Mouse (Mus musculus) erythroblast, embryonic 14.5 days (primary cell): ENCODE results near the gene Dok1. TPM values are rescaled to one million over a fixed set of nuclear protein-coding genes. Genes with fewer than 3 reads are reported as not detected.

Experiments
- H3K27me3 ChIP-seq: 2 replicates; pipeline ENCODE4 v1.6.1; 2012; ENCODE audit warnings: inconsistent platforms; ENCODE audit not compliant: control insufficient read depth
- H3K36me3 ChIP-seq: 2 replicates; pipeline ENCODE4 v1.6.1; 2012; ENCODE audit warnings: mild to moderate bottlenecking, inconsistent platforms; ENCODE audit not compliant: control insufficient read depth
- H3K4me1 ChIP-seq: 2 replicates; pipeline ENCODE4 v1.6.1; 2012; ENCODE audit warnings: inconsistent platforms; ENCODE audit not compliant: control insufficient read depth
- H3K4me3 ChIP-seq: replicated peaks from 2 replicates; pipeline ENCODE3; 2012; ENCODE audit warnings: moderate library complexity, mild to moderate bottlenecking, inconsistent platforms
- H3K9me3 ChIP-seq: 2 replicates; pipeline ENCODE4 v1.6.1; 2012; ENCODE audit warnings: low read length, inconsistent platforms, mixed read lengths; ENCODE audit not compliant: control insufficient read depth
- GATA1 ChIP-seq: IDR thresholded peaks from 2 replicates; pipeline ENCODE4 v1.6.1; 2012; ENCODE audit warnings: low read length, inconsistent platforms, mixed read lengths
- TAL1 ChIP-seq: IDR thresholded peaks from 3 replicates; pipeline ENCODE4 v1.6.1; 2012; ENCODE audit warnings: low read length, inconsistent platforms, mixed read lengths
- polyA plus RNA-seq: library from polyadenylated mRNA; stranded (reverse); fragments of >175 nt; gene quantifications from 2 replicates; pipeline ENCODE4 v1.2.3, GENCODE M21; 2012

Gene Dok1
- 27.8 and 28.7 TPM in 2 replicates for polyA plus RNA-seq

DNA sequence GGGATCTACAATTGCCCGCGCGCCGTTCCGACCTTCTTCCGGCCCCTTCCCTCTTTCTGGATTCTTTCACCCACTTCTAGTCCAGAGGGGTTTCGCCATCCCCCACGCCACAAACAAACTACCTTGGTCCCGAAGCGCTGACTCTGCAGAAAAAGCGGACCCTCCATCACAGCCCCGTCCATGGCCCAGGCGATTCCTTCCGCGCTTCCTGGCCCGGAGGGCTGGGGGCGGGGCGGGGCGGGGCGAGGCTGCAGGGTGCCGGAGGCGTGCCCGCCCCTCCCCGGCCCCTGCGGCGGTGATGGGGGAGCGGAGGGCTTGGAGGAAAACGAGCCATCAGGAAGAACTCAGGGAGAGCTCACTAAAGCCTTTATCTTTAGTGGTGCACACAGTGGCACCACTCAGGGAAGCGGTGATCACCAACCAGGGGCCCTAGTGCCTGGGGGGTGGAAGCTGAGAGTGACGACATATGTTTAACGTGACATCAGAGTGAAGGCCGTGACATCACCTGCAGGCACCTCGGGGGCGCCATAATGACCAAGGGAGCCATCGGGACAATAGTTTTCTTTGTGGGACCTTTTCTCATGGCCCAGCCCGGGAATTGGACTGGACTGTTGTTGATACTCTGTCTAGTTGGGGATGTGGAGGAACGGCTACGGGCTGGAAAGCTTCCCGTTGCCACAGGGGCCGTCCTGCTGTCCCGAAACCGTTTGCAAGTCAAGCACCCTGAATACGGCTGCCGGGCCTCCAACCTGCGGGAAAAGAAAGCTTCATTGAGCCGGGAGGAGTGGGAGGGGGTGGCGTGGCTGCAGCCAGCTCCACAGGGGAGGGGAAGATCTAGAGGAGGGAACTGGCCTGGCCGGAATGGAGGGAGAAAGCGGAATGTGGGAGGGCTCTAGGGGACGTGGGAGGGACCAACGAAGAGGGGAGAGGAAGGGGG is at the start of gene Dok1, which contains the start of gene Loxl3:
TSS of gene Dok1 (minus strand) at position 223 of the 937 bp plus-strand sequence.
TSS of gene Loxl3 (plus strand) at position 925 of the 937 bp plus-strand sequence.
- Histone ChIP-seq H3K27me3 (peaks cover 25% of the 10 kb centered on the region), H3K4me1 (peaks cover 85% of the 10 kb centered on the region), H3K9me3 (no peaks in the 10 kb centered on the region), H3K36me3 (peaks cover 41% of the 10 kb centered on the region), H3K4me3 (peak within 1 kb of the TSS; percentile 74)
- TF ChIP-seq TAL1 (no peak), GATA1 (no peak)

DNA sequence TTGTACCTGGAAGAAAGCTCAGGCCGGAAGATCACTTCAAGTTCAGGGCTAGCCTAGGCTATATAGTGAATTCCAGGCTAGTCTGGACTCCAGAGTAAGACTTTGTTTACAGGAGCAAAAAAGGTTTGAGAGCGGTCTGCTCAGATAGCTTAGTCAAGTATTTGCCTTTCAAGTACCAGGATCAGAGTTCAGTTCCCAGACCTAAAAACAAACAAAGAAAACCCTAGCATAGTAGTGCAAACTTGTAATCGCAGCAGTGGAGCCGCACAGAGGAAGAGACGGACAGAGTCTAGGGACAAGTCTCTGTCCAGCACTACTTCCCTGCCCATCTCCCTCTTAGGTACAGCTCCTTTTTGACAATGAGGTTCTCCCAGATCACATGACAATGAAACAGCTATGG is 46.9 kb upstream of the Dok1 start:
- Histone ChIP-seq H3K36me3 (peaks cover 29% of the 10 kb centered on the region), H3K4me3 (no peak overlapping the region), H3K4me1 (peaks cover 31% of the 10 kb centered on the region), H3K9me3 (no peaks in the 10 kb centered on the region), H3K27me3 (peaks cover 51% of the 10 kb centered on the region)
- no peak for TF ChIP-seq GATA1
- TF ChIP-seq TAL1 = no peak

DNA sequence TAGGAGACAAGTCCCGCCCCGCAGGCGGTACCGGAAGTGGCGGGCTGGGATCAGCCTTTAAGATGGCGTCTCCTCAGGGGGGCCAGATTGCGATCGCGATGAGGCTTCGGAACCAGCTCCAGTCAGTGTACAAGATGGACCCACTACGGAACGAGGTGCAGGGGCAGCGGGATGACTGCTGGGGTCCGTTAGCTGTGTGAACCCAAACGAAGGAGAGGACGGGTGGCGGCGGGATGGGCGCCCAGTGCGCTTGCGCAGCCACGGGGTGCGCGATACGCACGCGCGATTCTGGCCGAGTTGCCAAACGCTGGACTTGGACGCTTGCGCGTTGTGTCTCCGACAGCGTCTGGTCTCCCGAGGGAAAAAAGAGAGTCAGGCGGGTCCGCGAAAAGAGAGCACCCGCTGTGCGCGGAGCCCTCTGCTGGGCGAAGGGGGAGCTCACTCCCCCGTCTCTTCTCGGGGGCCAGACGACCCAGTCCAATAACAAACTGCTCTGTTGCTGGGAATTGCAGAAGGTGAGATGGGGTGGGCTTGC is 45.1 kb upstream of the Dok1 start:
- TF ChIP-seq TAL1 (no peak), GATA1 (peak; percentile 63)
- Histone ChIP-seq H3K36me3 (peaks cover 29% of the 10 kb centered on the region), H3K4me1 (peaks cover 31% of the 10 kb centered on the region), H3K27me3 (peaks cover 51% of the 10 kb centered on the region), H3K4me3 (peak overlapping the region; percentile 70), H3K9me3 (no peaks in the 10 kb centered on the region)

DNA sequence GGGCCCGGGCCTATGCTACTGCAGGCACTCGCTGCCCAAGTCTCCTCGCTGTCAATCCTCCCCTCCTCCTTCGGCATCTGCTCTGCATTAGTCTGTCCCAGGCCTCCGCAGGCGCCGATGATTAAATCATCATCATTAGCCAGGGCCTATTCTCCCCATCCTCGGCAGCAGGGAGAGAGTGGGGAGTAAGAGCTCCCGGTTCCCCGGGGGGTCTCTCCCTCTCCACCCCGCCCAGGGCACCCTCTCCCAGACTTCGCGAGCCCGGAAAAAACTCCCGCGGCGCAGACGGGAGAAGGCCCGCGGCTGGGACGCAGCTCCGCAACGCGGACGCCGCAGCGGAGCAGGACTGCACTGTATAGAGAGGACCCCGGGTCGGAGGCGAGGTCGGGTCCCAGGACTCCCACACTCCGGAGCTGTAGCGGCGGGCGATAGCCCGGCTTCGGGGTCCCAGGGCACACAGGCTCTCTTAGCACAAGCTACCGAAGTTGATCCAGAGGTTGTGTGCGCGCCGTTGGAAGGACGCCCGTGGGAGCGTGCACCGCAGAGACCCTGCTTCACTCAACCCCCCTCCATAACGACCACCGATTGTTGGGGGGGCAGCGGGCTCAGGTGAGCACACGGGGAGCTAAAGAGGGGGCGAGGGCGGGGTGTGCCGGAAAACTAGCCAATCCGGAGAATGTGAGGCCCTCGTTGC is 44.5 kb upstream of the Dok1 start, which contains the start of gene Pcgf1:
TSS of gene Pcgf1 (plus strand) at position 240 of the 694 bp plus-strand sequence.
- Histone ChIP-seq H3K9me3 (no peaks in the 10 kb centered on the region), H3K4me1 (peaks cover 31% of the 10 kb centered on the region), H3K36me3 (peaks cover 27% of the 10 kb centered on the region), H3K4me3 (peak within 1 kb of the TSS; percentile 70), H3K27me3 (peaks cover 53% of the 10 kb centered on the region)
- no peak for TF ChIP-seq TAL1

DNA sequence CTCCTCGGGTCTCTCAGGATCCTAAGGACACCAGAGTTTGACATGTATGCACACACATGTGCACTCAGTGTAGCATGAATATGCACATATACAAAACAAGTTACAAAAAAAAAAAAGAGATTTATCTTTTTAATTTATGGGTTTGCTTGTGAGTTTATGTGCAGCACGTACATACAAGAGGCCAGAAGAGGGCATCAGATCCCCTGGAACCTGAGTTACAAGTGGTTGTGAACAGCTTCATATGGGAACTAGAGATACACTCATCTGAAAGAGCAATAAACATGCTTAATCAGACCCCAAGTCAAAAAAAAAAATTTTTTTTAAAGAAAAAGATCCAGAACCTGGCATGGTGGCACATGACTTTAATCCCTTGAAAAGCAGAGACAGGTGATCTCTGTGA is 41.7 kb upstream of the Dok1 start:
- Histone ChIP-seq H3K4me1 (peaks cover 40% of the 10 kb centered on the region), H3K27me3 (peaks cover 77% of the 10 kb centered on the region), H3K9me3 (peaks cover 14% of the 10 kb centered on the region; the same call in 1 of the 2 replicates)

DNA sequence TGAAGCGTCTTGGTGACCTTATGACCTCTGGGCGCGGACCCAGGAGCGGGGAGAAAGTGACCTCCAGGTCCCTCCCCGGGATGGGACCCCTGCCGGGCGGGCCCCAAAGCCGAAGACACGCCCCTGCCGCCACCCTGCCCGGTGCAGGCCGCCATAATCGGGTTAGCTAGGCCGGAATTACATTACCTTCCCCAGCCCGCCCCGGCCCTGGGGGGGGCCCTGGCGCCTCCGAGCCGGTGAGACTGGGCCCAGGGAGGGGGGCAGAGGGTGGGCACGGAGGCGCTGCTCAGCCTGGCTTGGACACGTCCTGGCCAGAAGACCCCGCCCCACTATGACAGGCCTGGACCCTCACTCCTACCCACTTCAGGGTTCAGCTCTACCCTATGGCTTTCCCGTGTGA is 37.9 kb upstream of the Dok1 start:
- H3K9me3 ChIP-seq = peaks cover 31% of the 10 kb centered on the region
- H3K27me3 ChIP-seq = peaks cover 100% of the 10 kb centered on the region
- peaks cover 4% of the 10 kb centered on the region; the same call in 1 of the 2 replicates for H3K36me3 ChIP-seq
- peaks cover 24% of the 10 kb centered on the region for H3K4me1 ChIP-seq
- TF ChIP-seq GATA1 (no peak), TAL1 (no peak)
- no peak overlapping the region for H3K4me3 ChIP-seq

More for the DNA sequence above, 41.7 kb upstream of the Dok1 start:
- Histone ChIP-seq H3K4me3 (no peak overlapping the region), H3K36me3 (peaks cover 6% of the 10 kb centered on the region)
- TF ChIP-seq TAL1 = no peak

DNA sequence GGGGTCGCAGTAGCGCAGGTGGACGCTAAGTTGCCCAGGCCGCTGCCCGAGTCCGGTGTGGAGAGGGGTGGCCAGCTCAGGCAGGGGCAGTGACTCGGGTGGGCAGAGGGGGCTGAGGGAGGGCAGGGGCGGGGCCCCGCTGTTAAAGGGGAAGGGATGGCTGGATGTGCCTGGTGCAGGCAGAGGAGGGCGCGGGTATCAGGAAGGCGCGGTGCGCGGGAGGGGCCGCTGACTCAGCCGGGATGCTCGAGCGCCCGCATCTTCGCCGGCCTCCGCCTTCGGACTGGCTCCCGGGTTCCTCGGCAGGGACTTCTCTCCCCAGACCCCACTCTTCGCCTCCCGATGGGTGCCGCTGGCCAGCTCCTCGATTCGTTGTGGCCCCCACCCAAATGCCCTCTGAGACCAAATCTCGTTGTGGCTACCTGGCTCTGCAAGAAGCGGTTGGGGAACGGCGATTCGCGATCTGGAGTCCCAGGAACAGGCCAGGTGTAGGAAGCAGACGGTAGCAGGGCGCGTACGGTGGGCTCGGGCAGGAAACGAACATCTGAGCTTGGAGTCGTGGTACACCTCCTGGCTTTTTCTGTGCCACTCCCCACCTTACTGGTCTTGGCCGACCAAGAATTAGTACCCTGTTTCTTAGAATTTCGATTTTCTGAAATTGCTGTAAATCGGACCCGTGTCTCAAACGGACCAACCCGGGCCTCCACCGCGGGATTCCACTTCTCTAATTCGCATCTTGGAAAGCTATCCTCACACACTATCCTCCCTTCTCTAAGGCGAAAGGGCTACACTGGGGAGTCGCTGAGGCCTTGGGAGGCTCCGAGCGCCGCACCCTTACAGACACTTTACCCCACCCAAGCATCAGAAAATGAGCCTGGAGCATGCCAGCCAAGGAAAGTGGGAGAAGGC is 37.3 kb upstream of the Dok1 start:
- Histone ChIP-seq H3K27me3 (peaks cover 100% of the 10 kb centered on the region), H3K4me1 (peaks cover 24% of the 10 kb centered on the region), H3K4me3 (no peak overlapping the region), H3K36me3 (peaks cover 4% of the 10 kb centered on the region; the same call in 1 of the 2 replicates), H3K9me3 (peaks cover 31% of the 10 kb centered on the region)
- TF ChIP-seq TAL1 (no peak), GATA1 (no peak)

DNA sequence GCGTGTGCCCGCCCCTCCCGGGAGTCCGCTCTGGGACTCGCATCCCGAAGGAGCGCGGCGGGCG is 36.8 kb upstream of the Dok1 start, which contains the start of gene Tlx2:
TSS of gene Tlx2 (minus strand) at position 47 of the 64 bp plus-strand sequence.
- peaks cover 24% of the 10 kb centered on the region for H3K4me1 ChIP-seq
- peaks cover 4% of the 10 kb centered on the region; the same call in 1 of the 2 replicates for H3K36me3 ChIP-seq
- TF ChIP-seq GATA1 (no peak), TAL1 (no peak)
- H3K9me3 ChIP-seq = peaks cover 31% of the 10 kb centered on the region
- H3K27me3 ChIP-seq = peaks cover 100% of the 10 kb centered on the region
- no peak within 1 kb of the TSS for H3K4me3 ChIP-seq
